Mouse (Mus musculus) c-Kit-negative CD71-positive TER-119-positive erythroid progenitor cells, embryonic 14.5 days (primary cell): ENCODE data around the gene Sorcs2.

Experiments used
- DNase-seq: peaks from one replicate; pipeline ENCODE4 v3.0.0-alpha.2; 2013; ENCODE audit warnings: low read depth, low spot score

Sorcs2 gene

GRCm38 (mm10) chr5:36178785-36179184 is 219.2 kb downstream of the Sorcs2 start:
- no peak for DNase-seq

GRCm38 (mm10) chr5:36178215-36178614 is 219.7 kb downstream of the Sorcs2 start:
- no peak for DNase-seq

- DNase-seq: no peak
Measured at GRCm38 (mm10) chr5:36176873-36177272, 221.1 kb downstream of the Sorcs2 start.

GRCm38 (mm10) chr5:36176409-36176808 is 221.5 kb downstream of the Sorcs2 start:
- no peak for DNase-seq

- DNase-seq: no peak
Measured at GRCm38 (mm10) chr5:36174569-36175115, 223.3 kb downstream of the Sorcs2 start.

GRCm38 (mm10) chr5:36168963-36169650 is 228.8 kb downstream of the Sorcs2 start:
- no peak for DNase-seq

- DNase-seq: no peak
Measured at GRCm38 (mm10) chr5:36166346-36167013, 231.5 kb downstream of the Sorcs2 start.

GRCm38 (mm10) chr5:36165424-36166302 is 232.3 kb downstream of the Sorcs2 start:
- no peak for DNase-seq

- no peak for DNase-seq
Measured at GRCm38 (mm10) chr5:36154879-36155485, 243.0 kb downstream of the Sorcs2 start.

GRCm38 (mm10) chr5:36153261-36153660 is 244.7 kb downstream of the Sorcs2 start:
- DNase-seq: no peak

GRCm38 (mm10) chr5:36151086-36151485 is 246.9 kb downstream of the Sorcs2 start:
- no peak for DNase-seq

GRCm38 (mm10) chr5:36149098-36149497 is 248.8 kb downstream of the Sorcs2 start:
- DNase-seq: no peak

- DNase-seq: no peak
Measured at GRCm38 (mm10) chr5:36146589-36146988, 251.3 kb downstream of the Sorcs2 start.

- DNase-seq: no peak
Measured at GRCm38 (mm10) chr5:36144560-36144959, 253.4 kb downstream of the Sorcs2 start.

- no peak for DNase-seq
Measured at GRCm38 (mm10) chr5:36141676-36142255, 256.2 kb downstream of the Sorcs2 start.

GRCm38 (mm10) chr5:36141112-36141511 is 256.8 kb downstream of the Sorcs2 start:
- DNase-seq: no peak

- no peak for DNase-seq
Measured at GRCm38 (mm10) chr5:36139766-36140165, 258.2 kb downstream of the Sorcs2 start.

- no peak for DNase-seq
Measured at GRCm38 (mm10) chr5:36135874-36136542, 261.9 kb downstream of the Sorcs2 start.

GRCm38 (mm10) chr5:36134302-36134701 is 263.6 kb downstream of the Sorcs2 start:
- DNase-seq: no peak

GRCm38 (mm10) chr5:36133893-36134292 is 264.0 kb downstream of the Sorcs2 start:
- no peak for DNase-seq
